9 mouse cellular contexts compared by ENCODE assay signal in the genomic region with DNA sequence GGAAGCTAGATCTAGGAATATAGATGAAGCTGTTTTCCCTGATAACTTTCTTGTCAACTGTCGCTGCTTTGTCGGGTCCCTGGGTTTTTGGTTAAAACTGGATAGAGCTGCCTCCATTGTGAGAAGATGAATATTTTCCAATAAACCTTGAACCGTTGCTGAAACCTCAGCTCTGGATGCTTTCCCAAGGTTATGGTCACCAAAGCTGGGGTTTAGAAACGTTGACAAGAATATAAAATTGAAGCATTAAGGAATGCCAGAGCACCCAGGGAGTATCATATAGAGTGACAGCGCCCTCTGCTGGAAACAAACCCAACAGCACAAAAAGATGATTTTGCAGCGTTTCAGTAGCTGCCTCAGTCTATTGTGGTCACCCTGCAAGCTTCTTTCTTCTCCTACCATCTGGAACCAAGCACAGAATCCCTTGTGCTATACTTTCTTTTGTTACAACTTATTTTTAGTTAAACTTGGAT.
DNase-seq lines count a peak whose midpoint lies in the region; TF ChIP-seq lines count a peak whose summit lies in the region.
"Had no signal": no experiment of that assay in that cellular context is flagged by ENCODE, and none has a peak within 500 bp of the region (broad histone marks: within the 10 kb centered on the region; RNA-seq: fewer than 3 reads in every experiment).

No protein-coding gene starts in this region.

- H3K9me3 ChIP-seq in CH12.LX (replicated peaks; ENCODE audit: low read length) (no peaks in the 10 kb centered on the region), MEL (replicated peaks; ENCODE audit: insufficient read depth, low read length) (no peaks in the 10 kb centered on the region)

- no peak overlapping the region for H3K4me2 ChIP-seq in CH12.LX (ENCODE audit: insufficient read depth, low read depth, poor library complexity, severe bottlenecking)

- DNase-seq in CH12.LX (ENCODE audit: extremely low read depth), result peak; percentile 23
- DNase-seq in MEL (ENCODE audit: low read depth, low spot score), result peak; percentile 2
- peak; percentile 37 to 71 for DNase-seq in cerebellum, postnatal 4 days (ENCODE audit: low spot score in 2 of 2)
- DNase-seq in heart, postnatal 4 days, result peak; percentile 65
- DNase-seq in layer of hippocampus, postnatal 36 days, result peak; percentile 16 to 42
- DNase-seq in neural tube, embryonic 10.5 days (ENCODE audit: extremely low spot score, low spot score), result peak; percentile 33
- DNase-seq in spleen, postnatal 36 days (ENCODE audit: low spot score in 2 of 2), result no peak

- H3K27ac ChIP-seq in CH12.LX (ENCODE audit: insufficient read depth, low read depth) (no peak overlapping the region), MEL (ENCODE audit: control insufficient read depth, low read depth, low read length) (no peak overlapping the region)

- H3K4me1 ChIP-seq in CH12.LX (ENCODE audit: control insufficient read depth in 1 of 2, insufficient read depth in 2 of 2) (no peaks in the 10 kb centered on the region), MEL (ENCODE audit: control insufficient read depth in 1 of 2, insufficient read depth in 2 of 2, low read length in 2 of 2) (no peaks in the 10 kb centered on the region)

- no peak for TF ChIP-seq EP300 in CH12.LX (IDR thresholded peaks at IDR 0.05; ENCODE audit: low read length)
- TF ChIP-seq EP300 in MEL (IDR thresholded peaks at IDR 0.05; ENCODE audit: low read depth in 1 of 2, low read length in 2 of 2), result no peak

- in situ Hi-C loops in CH12.LX (cut with MboI; ENCODE audit: low pct_ligation_motif_present, low pct_unique_long_range_greater_than_20kb, low sequenced_read_pairs), result no loop called here

- H3K36me3 ChIP-seq in CH12.LX (replicated peaks in 1 of 2; ENCODE audit: control insufficient read depth in 1 of 2, insufficient read depth in 1 of 2, low read length in 1 of 2) (no peaks in the 10 kb centered on the region), MEL (ENCODE audit: control insufficient read depth in 1 of 2, insufficient read depth in 2 of 2, low read length in 2 of 2) (no peaks in the 10 kb centered on the region)

- no peak overlapping the region for H3K4me3 ChIP-seq in CH12.LX (replicated peaks in 1 of 3; ENCODE audit: low read depth in 2 of 3, low read length in 2 of 3, poor library complexity in 1 of 3)
- no peak overlapping the region for H3K4me3 ChIP-seq in MEL (ENCODE audit: control insufficient read depth in 1 of 2, insufficient read depth in 1 of 2, low read depth in 2 of 2, low read length in 2 of 2)
- H3K4me3 ChIP-seq: erythroblast, embryonic 14.5 days; myocyte had no signal

- TF ChIP-seq RAD21 in CH12.LX (IDR thresholded peaks at IDR 0.05; ENCODE audit: low read depth, low read length) (peak; percentile 33), MEL (IDR thresholded peaks at IDR 0.05; ENCODE audit: low read depth, low read length) (peak; percentile 13)

- dilution Hi-C loops in CH12.LX (cut with MboI; ENCODE audit: extremely low pct_ligation_motif_present, extremely low pct_unique_long_range_greater_than_20kb, low sequenced_read_pairs), result no loop called here

- H3K79me2 ChIP-seq in CH12.LX (replicated peaks; ENCODE audit: control insufficient read depth, extremely low read depth, insufficient read depth, poor library complexity, severe bottlenecking) (no peaks in the 10 kb centered on the region), MEL (ENCODE audit: control insufficient read depth, insufficient read depth, low read length, poor library complexity) (no peaks in the 10 kb centered on the region)

- H3K9ac ChIP-seq in CH12.LX (ENCODE audit: insufficient read depth, low read depth) (no peak overlapping the region), MEL (ENCODE audit: control insufficient read depth, low read depth, low read length, poor library complexity, severe bottlenecking) (no peak overlapping the region)

- H3K27me3 ChIP-seq in CH12.LX (replicated peaks) (no peaks in the 10 kb centered on the region), MEL (ENCODE audit: control insufficient read depth in 1 of 2, insufficient read depth in 2 of 2, low read length in 2 of 2) (no peaks in the 10 kb centered on the region)

- TF ChIP-seq CTCF in CH12.LX (conservative IDR thresholded peaks at IDR 0.05 in 1 of 2, IDR thresholded peaks at IDR 0.05 in 1 of 2; ENCODE audit: low read depth in 2 of 2, low read length in 2 of 2) (peak; percentile 41 to 55; a peak in 3 of 4 replicates), MEL (IDR thresholded peaks at IDR 0.05 in 2 of 3, conservative IDR thresholded peaks at IDR 0.05 in 1 of 3; ENCODE audit: control insufficient read depth in 1 of 3, insufficient read depth in 1 of 3, low read depth in 2 of 3, low read length in 3 of 3, poor library complexity in 1 of 3, severe bottlenecking in 1 of 3) (peak; percentile 7 to 17 (median 16); a peak in 3 of 6 replicates)

- no peak for TF ChIP-seq POLR2A in CH12.LX (IDR thresholded peaks at IDR 0.05; ENCODE audit: low read depth, low read length)
- no peak for TF ChIP-seq POLR2A in MEL (IDR thresholded peaks at IDR 0.05; ENCODE audit: control insufficient read depth in 1 of 2, insufficient read depth in 1 of 2, low read depth in 1 of 2, low read length in 2 of 2, poor library complexity in 1 of 2)

TF ChIP-seq in CH12.LX, 34 proteins besides CTCF, POLR2A, EP300 and RAD21:
- TF ChIP-seq TBP (conservative IDR thresholded peaks at IDR 0.05; ENCODE audit: low read depth, low read length) (no peak), SMC3 (IDR thresholded peaks at IDR 0.05; ENCODE audit: low read depth, low read length) (peak; percentile 30)

TF ChIP-seq in MEL, 35 proteins besides CTCF, POLR2A, EP300 and RAD21:
- TF ChIP-seq GATA1 (IDR thresholded peaks at IDR 0.05; ENCODE audit: low read depth, low read length), result no peak

Comparison
In these comparisons a context has a peak if more than half of its experiments do, and no peak if none do; other contexts are left out.
1. DNase-seq: peak in CH12.LX (single experiment), MEL (single experiment), cerebellum, postnatal 4 days (2 of 2), heart, postnatal 4 days (single experiment), layer of hippocampus, postnatal 36 days (2 of 2) and neural tube, embryonic 10.5 days (single experiment); none in spleen, postnatal 36 days (0 of 2).